Mouse (Mus musculus): Measurements from ENCODE around the gene Ddn. TPM values are rescaled to one million over a fixed set of nuclear protein-coding genes. Genes with fewer than 3 reads are reported as not detected.

The Ddn gene
- polyA plus RNA-seq (2015; fragmentation: Nextera tagmentation; extraction: Ambion mirVana), result not detected in 2 replicates

GRCm38 (mm10) chr15:98809390-98809789 lies at the start of gene Ddn:
Gene Ddn, minus strand, starts transcription at chr15:98809490.
- H3K4me2 ChIP-seq (ENCODE audit: low read depth, low read length), result no peak within 1 kb of the TSS
- H3K27ac ChIP-seq (ENCODE audit: low read depth), result no peak within 1 kb of the TSS
- no peak within 1 kb of the TSS for H3K9ac ChIP-seq (replicated peaks)
- WGBS (ENCODE audit: insufficient replicate concordance), result 63% methylated on average over 3 of the region's 3 CpGs
- peaks cover 22% of the 10 kb centered on the region for H3K4me1 ChIP-seq (ENCODE audit: insufficient read depth)
- H3K4me3 ChIP-seq (ENCODE audit: low read depth, low read length), result peak within 1 kb of the TSS; percentile 21
- H3K36me3 ChIP-seq (replicated peaks; ENCODE audit: insufficient read depth, low read length), result peaks cover 24% of the 10 kb centered on the region
- DNase-seq, result no peak
- no peak for ATAC-seq
- H3K9me3 ChIP-seq (ENCODE audit: low read length), result no peaks in the 10 kb centered on the region
- no peak for TF ChIP-seq EP300 (IDR thresholded peaks at IDR 0.05; ENCODE audit: low read depth)
- TF ChIP-seq CTCF (IDR thresholded peaks at IDR 0.05; ENCODE audit: low read depth), result no peak
- H3K27me3 ChIP-seq (ENCODE audit: insufficient read depth, low read length), result peaks cover 57% of the 10 kb centered on the region

GRCm38 (mm10) chr15:98854214-98854613 lies 44.9 kb upstream of the Ddn start:
- H3K27ac ChIP-seq (ENCODE audit: low read depth), result no peak overlapping the region
- H3K36me3 ChIP-seq (replicated peaks; ENCODE audit: insufficient read depth, low read length), result peaks cover 98% of the 10 kb centered on the region
- ATAC-seq, result no peak
- no peak overlapping the region for H3K4me2 ChIP-seq (ENCODE audit: low read depth, low read length)
- H3K4me3 ChIP-seq (ENCODE audit: low read depth, low read length), result no peak overlapping the region
- no peaks in the 10 kb centered on the region for H3K4me1 ChIP-seq (ENCODE audit: insufficient read depth)
- no peaks in the 10 kb centered on the region for H3K27me3 ChIP-seq (ENCODE audit: insufficient read depth, low read length)
- no peaks in the 10 kb centered on the region for H3K9me3 ChIP-seq (ENCODE audit: low read length)
- no peak for TF ChIP-seq EP300 (IDR thresholded peaks at IDR 0.05; ENCODE audit: low read depth)
- TF ChIP-seq CTCF (IDR thresholded peaks at IDR 0.05; ENCODE audit: low read depth), result no peak
- DNase-seq, result no peak
- H3K9ac ChIP-seq (replicated peaks), result no peak overlapping the region
- WGBS (ENCODE audit: insufficient replicate concordance), result 86% methylated on average over 16 of the region's 16 CpGs

GRCm38 (mm10) chr15:98853161-98853937 lies 44.1 kb upstream of the Ddn start:
- no peak overlapping the region for H3K27ac ChIP-seq (ENCODE audit: low read depth)
- no peaks in the 10 kb centered on the region for H3K4me1 ChIP-seq (ENCODE audit: insufficient read depth)
- 89% methylated on average over 28 of the region's 28 CpGs for WGBS (ENCODE audit: insufficient replicate concordance)
- H3K9me3 ChIP-seq (ENCODE audit: low read length), result no peaks in the 10 kb centered on the region
- no peak overlapping the region for H3K9ac ChIP-seq (replicated peaks)
- H3K4me3 ChIP-seq (ENCODE audit: low read depth, low read length), result no peak overlapping the region
- H3K27me3 ChIP-seq (ENCODE audit: insufficient read depth, low read length), result no peaks in the 10 kb centered on the region
- TF ChIP-seq CTCF (IDR thresholded peaks at IDR 0.05; ENCODE audit: low read depth) (no peak), EP300 (IDR thresholded peaks at IDR 0.05; ENCODE audit: low read depth) (no peak)
- no peak for DNase-seq
- H3K4me2 ChIP-seq (ENCODE audit: low read depth, low read length), result no peak overlapping the region
- H3K36me3 ChIP-seq (replicated peaks; ENCODE audit: insufficient read depth, low read length), result peaks cover 99% of the 10 kb centered on the region
- no peak for ATAC-seq

GRCm38 (mm10) chr15:98852733-98853132 lies 43.4 kb upstream of the Ddn start:
- Histone ChIP-seq H3K9me3 (ENCODE audit: low read length) (no peaks in the 10 kb centered on the region), H3K4me2 (ENCODE audit: low read depth, low read length) (no peak overlapping the region), H3K27me3 (ENCODE audit: insufficient read depth, low read length) (no peaks in the 10 kb centered on the region), H3K36me3 (replicated peaks; ENCODE audit: insufficient read depth, low read length) (peaks cover 99% of the 10 kb centered on the region), H3K4me1 (ENCODE audit: insufficient read depth) (no peaks in the 10 kb centered on the region), H3K9ac (replicated peaks) (no peak overlapping the region), H3K27ac (ENCODE audit: low read depth) (no peak overlapping the region), H3K4me3 (ENCODE audit: low read depth, low read length) (no peak overlapping the region)
- TF ChIP-seq EP300 (IDR thresholded peaks at IDR 0.05; ENCODE audit: low read depth) (no peak), CTCF (IDR thresholded peaks at IDR 0.05; ENCODE audit: low read depth) (no peak)
- 82% methylated on average over 8 of the region's 9 CpGs for WGBS (ENCODE audit: insufficient replicate concordance)
- DNase-seq (no peak), ATAC-seq (no peak)

GRCm38 (mm10) chr15:98852071-98852470 lies 42.8 kb upstream of the Ddn start:
- peaks cover 98% of the 10 kb centered on the region for H3K36me3 ChIP-seq (replicated peaks; ENCODE audit: insufficient read depth, low read length)

GRCm38 (mm10) chr15:98851229-98851818 lies 42.0 kb upstream of the Ddn start:
- Histone ChIP-seq H3K36me3 (replicated peaks; ENCODE audit: insufficient read depth, low read length) (peaks cover 98% of the 10 kb centered on the region), H3K4me2 (ENCODE audit: low read depth, low read length) (no peak overlapping the region), H3K27me3 (ENCODE audit: insufficient read depth, low read length) (no peaks in the 10 kb centered on the region), H3K27ac (ENCODE audit: low read depth) (no peak overlapping the region), H3K9me3 (ENCODE audit: low read length) (no peaks in the 10 kb centered on the region), H3K4me1 (ENCODE audit: insufficient read depth) (no peaks in the 10 kb centered on the region), H3K9ac (replicated peaks) (no peak overlapping the region), H3K4me3 (ENCODE audit: low read depth, low read length) (no peak overlapping the region)
- ATAC-seq, result no peak
- WGBS (ENCODE audit: insufficient replicate concordance), result 86% methylated on average over 21 of the region's 21 CpGs
- DNase-seq, result no peak
- TF ChIP-seq CTCF (IDR thresholded peaks at IDR 0.05; ENCODE audit: low read depth) (no peak), EP300 (IDR thresholded peaks at IDR 0.05; ENCODE audit: low read depth) (no peak)

More at GRCm38 (mm10) chr15:98852071-98852470, 42.8 kb upstream of the Ddn start:
- WGBS (ENCODE audit: insufficient replicate concordance), result 86% methylated on average over 9 of the region's 9 CpGs
- H3K4me1 ChIP-seq (ENCODE audit: insufficient read depth), result no peaks in the 10 kb centered on the region
- no peak overlapping the region for H3K4me2 ChIP-seq (ENCODE audit: low read depth, low read length)
- no peaks in the 10 kb centered on the region for H3K27me3 ChIP-seq (ENCODE audit: insufficient read depth, low read length)
- H3K9me3 ChIP-seq (ENCODE audit: low read length), result no peaks in the 10 kb centered on the region
- ATAC-seq, result no peak
- H3K27ac ChIP-seq (ENCODE audit: low read depth), result no peak overlapping the region
- no peak for DNase-seq
- TF ChIP-seq EP300 (IDR thresholded peaks at IDR 0.05; ENCODE audit: low read depth) (no peak), CTCF (IDR thresholded peaks at IDR 0.05; ENCODE audit: low read depth) (no peak)
- H3K9ac ChIP-seq (replicated peaks), result no peak overlapping the region
- no peak overlapping the region for H3K4me3 ChIP-seq (ENCODE audit: low read depth, low read length)

Data from liver, postnatal 0 days (tissue).